Mouse (Mus musculus): ENCODE data around the gene Vmp1.

GRCm38 (mm10) chr11:86724004-86724403 lies 40.4 kb upstream of the Vmp1 start:
- TF ChIP-seq CTCF (IDR thresholded peaks at IDR 0.05; ENCODE audit: insufficient read depth, low read length) (no peak), POLR2A (IDR thresholded peaks at IDR 0.05; ENCODE audit: borderline replicate concordance, extremely low read depth, low read depth, low read length) (no peak)

Measured in lung, adult 2 months (tissue).